Mouse (Mus musculus) lung, embryonic 14.5 days (tissue): ENCODE results near the gene Egfl8. TPM values are rescaled to one million over a fixed set of nuclear protein-coding genes. Genes with fewer than 3 reads are reported as not detected.
A peak's percentile ranks its signal among the peaks of the same experiment; 100 is the strongest.

Experiments
- ATAC-seq: fragments of 200-750 bp; cut with Nextera tagmentation; 2 replicates; pipeline ENCODE4 v1.8.0; 2017; ENCODE audit warnings: mild to moderate bottlenecking, moderate TSS enrichment, moderate library complexity; ENCODE audit not compliant: insufficient read depth
- DNase-seq: peaks from one replicate; pipeline ENCODE4 v3.0.0-alpha.2; 2015
- H3K27ac ChIP-seq: fragments of 300-500 bp; sonication (generic); 2 replicates; pipeline ENCODE4 v1.5.1; 2014; ENCODE audit warnings: low read depth, mild to moderate bottlenecking, moderate library complexity
- H3K27me3 ChIP-seq: fragments of 300-500 bp; sonication (generic); 2 replicates; pipeline ENCODE4 v1.6.1; 2014; ENCODE audit warnings: low read length, control low read depth; ENCODE audit not compliant: insufficient read depth
- H3K36me3 ChIP-seq: fragments of 300-500 bp; sonication (generic); 2 replicates; pipeline ENCODE4 v1.6.1; 2014; ENCODE audit warnings: control low read depth; ENCODE audit not compliant: insufficient read depth
- H3K4me1 ChIP-seq: fragments of 300-500 bp; sonication (generic); 2 replicates; pipeline ENCODE4 v1.6.1; 2014; ENCODE audit warnings: antibody characterized with exemption, control low read depth; ENCODE audit not compliant: insufficient read depth
- H3K4me2 ChIP-seq: fragments of 300-500 bp; sonication (generic); 2 replicates; pipeline ENCODE4 v1.6.1; 2014; ENCODE audit warnings: mild to moderate bottlenecking
- H3K4me3 ChIP-seq: fragments of 300-500 bp; sonication (generic); 2 replicates; pipeline ENCODE4 v1.5.1; 2014; ENCODE audit warnings: low read depth, low read length
- H3K9ac ChIP-seq: fragments of 300-500 bp; sonication (generic); 2 replicates; pipeline ENCODE4 v1.6.1; 2014
- H3K9me3 ChIP-seq: fragments of 300-500 bp; sonication (generic); 2 replicates; pipeline ENCODE4 v1.6.1; 2016; ENCODE audit warnings: low read depth, low read length, control low read depth
- CTCF ChIP-seq: IDR thresholded peaks from 2 replicates; pipeline ENCODE4 v1.5.1; 2016; ENCODE audit warnings: antibody characterized with exemption, low read depth
- WGBS: fragments of 180-500 bp; shearing (Covaris S2); extraction: QIAGEN DNeasy Blood & Tissue Kit; methylation state at CpG from one replicate; pipeline ENCODE4 v1.1.7; 2014; 5-methylcytosine and 5-hydroxymethylcytosine counted together
- polyA plus RNA-seq: library from polyadenylated mRNA; unstranded; fragments of >200 nt; fragmentation: Nextera tagmentation; extraction: Ambion mirVana; gene quantifications from 2 replicates; pipeline ENCODE4 v1.2.1, GENCODE M21; 2014

The Egfl8 gene
- polyA plus RNA-seq, 1 experiment from 2014 or later: 2.1 TPM

DNA sequence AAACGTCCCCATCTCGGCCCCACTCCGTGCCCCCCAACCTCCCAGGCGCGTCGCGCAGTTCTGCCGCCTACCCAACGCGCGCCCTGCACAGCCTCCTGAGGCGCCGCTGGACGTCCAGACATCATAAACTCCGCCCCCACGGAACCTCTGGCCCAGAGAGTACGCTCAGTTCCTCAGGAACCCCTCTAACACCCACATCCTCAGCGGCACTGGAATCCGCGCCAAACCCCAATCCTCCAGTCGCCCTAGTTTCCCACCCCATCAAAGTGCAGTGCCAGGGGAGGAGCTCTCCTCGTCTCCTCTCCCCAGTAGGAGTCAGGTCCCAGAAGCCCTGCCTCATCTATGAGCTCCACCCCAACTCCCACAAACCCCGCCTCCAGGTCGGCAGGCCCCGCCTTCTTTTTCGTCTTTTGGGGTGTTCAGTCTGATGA, 16.5 kb upstream of the Egfl8 start:
- H3K4me1 ChIP-seq: peaks cover 10% of the 10 kb centered on the region; the same call in 1 of the 2 replicates

DNA sequence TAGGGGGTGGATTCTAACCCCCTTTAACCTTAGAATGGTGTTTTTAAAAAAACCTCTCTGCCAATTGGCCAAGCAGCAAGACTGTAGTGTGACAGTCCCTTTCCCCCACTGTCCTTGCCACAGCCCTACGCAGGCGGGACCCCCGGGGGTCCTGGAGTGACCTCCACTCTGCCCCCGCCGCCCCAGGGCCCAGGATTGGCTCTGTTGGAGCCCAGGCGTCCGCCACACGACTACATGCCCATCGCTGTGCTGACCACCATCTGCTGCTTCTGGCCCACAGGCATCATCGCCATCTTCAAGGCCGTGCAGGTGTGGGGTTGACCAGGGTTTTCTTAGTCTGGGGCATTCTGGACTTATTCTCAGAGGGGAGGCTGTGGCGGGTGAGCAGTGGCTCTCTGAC, 15.9 kb upstream of the Egfl8 start:
- whole genome bisulfite sequencing: 6% methylated on average over 12 of the region's 12 CpGs
- Histone ChIP-seq H3K4me3 (peak overlapping the region; percentile 37), H3K4me1 (peaks cover 10% of the 10 kb centered on the region; the same call in 1 of the 2 replicates), H3K27me3 (peaks cover 51% of the 10 kb centered on the region), H3K9ac (no peak overlapping the region; the same call in 1 of the 2 replicates), H3K9me3 (no peaks in the 10 kb centered on the region), H3K4me2 (peak overlapping the region; percentile 67), H3K36me3 (no peaks in the 10 kb centered on the region), H3K27ac (no peak overlapping the region)
- DNase-seq (no peak), ATAC-seq (no peak)
- no peak for TF ChIP-seq CTCF

More for the DNA sequence above, 16.5 kb upstream of the Egfl8 start:
- Histone ChIP-seq H3K9me3 (no peaks in the 10 kb centered on the region), H3K27ac (no peak overlapping the region), H3K9ac (peak overlapping the region; percentile 2; the same call in 1 of the 2 replicates), H3K4me2 (peak overlapping the region; percentile 67), H3K36me3 (no peaks in the 10 kb centered on the region), H3K4me3 (peak overlapping the region; percentile 37), H3K27me3 (peaks cover 51% of the 10 kb centered on the region)
- peak; percentile 80 for DNase-seq
- TF ChIP-seq CTCF: no peak
- ATAC-seq: peak; percentile 36
- under 1% methylated on average over 26 of the region's 26 CpGs for WGBS

DNA sequence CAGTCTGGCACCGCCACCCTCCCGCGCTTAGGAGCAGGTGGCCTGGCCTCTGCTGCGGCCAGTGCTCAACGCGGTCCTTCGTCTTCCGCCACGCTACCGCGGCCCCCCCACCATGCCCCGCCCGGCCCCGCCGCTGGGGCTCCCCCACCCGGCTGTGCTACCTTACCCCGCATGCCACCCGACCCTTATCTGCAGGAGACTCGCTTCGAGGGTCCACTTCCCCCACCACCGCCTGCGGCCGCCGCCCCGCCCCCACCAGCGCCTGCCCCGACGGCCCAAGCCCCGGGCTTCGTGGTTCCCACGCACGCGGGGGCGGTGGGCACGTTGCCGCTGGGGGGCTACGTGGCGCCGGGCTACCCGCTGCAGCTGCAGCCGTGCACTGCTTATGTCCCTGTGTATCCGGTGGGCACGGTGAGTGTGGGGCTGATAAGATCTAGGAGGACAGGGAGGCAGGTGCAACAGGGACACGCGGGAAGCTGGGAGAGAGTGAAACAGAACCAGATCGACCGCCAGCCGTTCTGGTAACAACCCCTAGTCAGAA, 15.1 kb upstream of the Egfl8 start:
- Histone ChIP-seq H3K4me2 (peak overlapping the region; percentile 48), H3K27ac (no peak overlapping the region), H3K36me3 (no peaks in the 10 kb centered on the region), H3K4me3 (peak overlapping the region; percentile 23), H3K9ac (no peak overlapping the region; the same call in 1 of the 2 replicates), H3K4me1 (peaks cover 16% of the 10 kb centered on the region; the same call in 1 of the 2 replicates), H3K27me3 (peaks cover 51% of the 10 kb centered on the region), H3K9me3 (no peaks in the 10 kb centered on the region)
- ATAC-seq: no peak
- DNase-seq: no peak
- TF ChIP-seq CTCF: no peak
- WGBS: 1% methylated on average over 48 of the region's 48 CpGs

DNA sequence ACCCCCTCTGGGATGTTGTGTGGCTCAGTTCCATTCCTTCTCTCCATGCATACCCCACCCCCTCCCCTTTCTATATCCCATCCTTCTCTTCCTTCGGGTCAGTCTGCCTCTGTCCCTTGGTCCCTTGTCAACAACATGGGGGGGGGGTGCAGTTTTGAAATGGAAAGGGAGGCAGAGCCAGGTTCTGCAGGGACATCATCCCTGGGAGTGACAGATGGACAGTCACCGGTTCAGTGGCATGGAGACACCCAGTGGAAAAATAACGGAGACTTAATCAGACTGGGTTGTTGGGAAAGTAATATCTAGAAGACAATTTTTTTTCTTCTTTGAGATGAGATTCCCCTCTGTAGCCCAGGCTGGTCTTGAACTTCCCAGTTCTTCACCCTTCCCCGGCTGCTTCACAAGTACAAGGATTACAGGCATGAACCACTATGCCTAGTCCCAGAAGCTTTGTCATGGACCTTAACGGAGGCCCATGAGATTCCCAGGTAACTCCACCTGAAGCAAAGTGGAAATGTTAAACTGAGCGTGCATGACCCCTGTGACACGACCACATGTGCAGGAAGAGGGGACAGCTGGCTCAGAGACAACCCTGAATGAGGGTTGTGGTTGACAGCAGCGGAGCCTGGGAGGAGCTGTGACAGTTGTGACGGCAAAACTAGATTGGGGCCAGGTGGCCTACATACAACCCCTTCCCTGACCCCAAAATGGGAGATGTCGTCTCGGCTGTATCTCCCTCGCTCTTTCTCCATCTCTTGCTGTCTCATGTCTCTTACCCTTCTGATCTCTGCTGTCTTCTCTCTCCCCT, 14.2 kb upstream of the Egfl8 start:
- peaks cover 6% of the 10 kb centered on the region; the same call in 1 of the 2 replicates for H3K36me3 ChIP-seq
- no peaks in the 10 kb centered on the region for H3K9me3 ChIP-seq
- H3K9ac ChIP-seq: no peak overlapping the region
- ATAC-seq: no peak
- peaks cover 16% of the 10 kb centered on the region; the same call in 1 of the 2 replicates for H3K4me1 ChIP-seq
- peak overlapping the region; percentile 92 for H3K4me2 ChIP-seq
- H3K4me3 ChIP-seq: peak overlapping the region; percentile 21; the same call in 1 of the 2 replicates
- H3K27ac ChIP-seq: no peak overlapping the region
- TF ChIP-seq CTCF: no peak
- H3K27me3 ChIP-seq: peaks cover 51% of the 10 kb centered on the region
- 16% methylated on average over 12 of the region's 12 CpGs for WGBS
- no peak for DNase-seq

DNA sequence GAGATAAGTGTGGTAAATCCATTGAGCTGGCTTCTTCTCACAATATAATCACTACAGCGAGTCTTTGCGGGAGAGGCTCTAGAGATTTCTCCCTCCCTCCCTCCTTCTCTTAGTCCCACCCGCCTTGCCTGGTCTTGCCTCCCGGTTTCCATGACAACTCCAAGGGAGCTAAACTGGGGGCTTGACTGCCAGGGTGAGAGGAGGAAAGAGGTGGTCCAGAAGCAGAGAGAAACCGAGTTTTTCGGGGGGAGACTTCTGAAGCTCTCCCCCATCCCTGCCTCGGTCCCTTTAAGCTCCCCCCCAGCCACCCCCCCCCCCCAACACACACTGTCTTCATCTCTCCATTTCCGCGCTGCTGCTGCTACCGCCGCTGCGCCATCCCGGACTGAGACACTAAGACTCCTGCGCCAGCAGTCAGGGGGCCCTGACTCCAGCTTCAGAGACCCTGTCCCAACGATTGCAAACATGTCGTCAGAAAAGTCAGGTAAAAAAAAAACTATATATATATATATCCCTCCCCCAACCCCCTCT, 13.5 kb upstream of the Egfl8 start, which contains the start of gene Prrt1:
Prrt1 (plus strand) TSS at position 313 of the 531 bp plus-strand sequence.
- peaks cover 6% of the 10 kb centered on the region; the same call in 1 of the 2 replicates for H3K36me3 ChIP-seq
- under 1% methylated on average over 16 of the region's 16 CpGs for WGBS
- no peaks in the 10 kb centered on the region for H3K9me3 ChIP-seq
- no peak for ATAC-seq
- H3K27me3 ChIP-seq: peaks cover 51% of the 10 kb centered on the region
- H3K27ac ChIP-seq: peak within 1 kb of the TSS; percentile 95; the same call in 1 of the 2 replicates
- peaks cover 16% of the 10 kb centered on the region; the same call in 1 of the 2 replicates for H3K4me1 ChIP-seq
- H3K4me3 ChIP-seq: peak within 1 kb of the TSS; percentile 69
- peak within 1 kb of the TSS; percentile 73 for H3K9ac ChIP-seq
- peak; percentile 65 for DNase-seq
- peak within 1 kb of the TSS; percentile 92 for H3K4me2 ChIP-seq
- TF ChIP-seq CTCF: no peak

DNA sequence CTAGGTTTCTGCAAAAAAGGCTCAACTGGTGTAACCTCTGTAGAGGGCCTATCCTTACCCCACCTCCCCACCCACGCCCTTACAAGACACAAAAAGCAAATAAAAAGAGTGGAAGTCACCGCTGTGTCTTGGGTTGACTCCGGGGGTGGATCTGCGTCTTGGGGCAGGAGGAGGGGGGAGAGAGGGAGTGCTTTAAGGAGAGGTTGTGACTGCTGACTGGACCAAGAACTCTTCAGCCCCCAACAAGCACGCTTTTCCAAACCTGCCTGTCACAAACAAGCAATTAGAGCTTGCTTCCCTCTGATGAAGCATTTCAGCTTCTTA, 12.8 kb upstream of the Egfl8 start:
- Histone ChIP-seq H3K27ac (peak overlapping the region; percentile 95; the same call in 1 of the 2 replicates), H3K9ac (peak overlapping the region; percentile 73), H3K4me3 (peak overlapping the region; percentile 69), H3K27me3 (peaks cover 46% of the 10 kb centered on the region), H3K4me1 (peaks cover 16% of the 10 kb centered on the region; the same call in 1 of the 2 replicates), H3K9me3 (no peaks in the 10 kb centered on the region), H3K36me3 (peaks cover 6% of the 10 kb centered on the region; the same call in 1 of the 2 replicates), H3K4me2 (peak overlapping the region; percentile 92)
- no peak for TF ChIP-seq CTCF
- ATAC-seq: no peak
- 31% methylated on average over 5 of the region's 5 CpGs for WGBS
- DNase-seq: no peak
